Mouse (Mus musculus): ENCODE measurements at regions not wholly inside any gene's neighbourhood (a gene's known extent, or its start where the extent isn't known, plus 50 kb on each side); places are given as distances from the start of the nearest gene placed in this dataset.

GRCm38 (mm10) chr13:3709982-3710618, 76.3 kb downstream of the Asb13 start:
- DNase-seq (ENCODE audit: low read depth, low spot score), result no peak

- no peak for DNase-seq (ENCODE audit: low read depth, low spot score)
Measured at GRCm38 (mm10) chr13:3708896-3709631, 75.2 kb downstream of the Asb13 start.

Data from CD4-positive helper T cell, adult 2 months (primary cell).